Mouse (Mus musculus) heart, adult 2 months (tissue): Measurements from ENCODE around the gene Nos1ap.

Experiments used
- CTCF ChIP-seq: fragments of 200-600 bp; IDR thresholded peaks from 2 replicates; pipeline ENCODE4 v1.8.1; 2022; ENCODE audit warnings: antibody characterized with exemption, mild to moderate bottlenecking, moderate library complexity
- EP300 ChIP-seq: fragments of 200-500 bp; IDR thresholded peaks from 2 replicates; pipeline ENCODE4 v1.6.1; 2011; ENCODE audit warnings: low read depth, low read length, control low read depth; ENCODE audit not compliant: insufficient read depth
- POLR2A ChIP-seq: fragments of 200-500 bp; IDR thresholded peaks from 2 replicates; pipeline ENCODE4 v1.6.1; 2011; ENCODE audit warnings: mild to moderate bottlenecking, low read depth, low read length, control low read depth; ENCODE audit not compliant: insufficient read depth

DNA sequence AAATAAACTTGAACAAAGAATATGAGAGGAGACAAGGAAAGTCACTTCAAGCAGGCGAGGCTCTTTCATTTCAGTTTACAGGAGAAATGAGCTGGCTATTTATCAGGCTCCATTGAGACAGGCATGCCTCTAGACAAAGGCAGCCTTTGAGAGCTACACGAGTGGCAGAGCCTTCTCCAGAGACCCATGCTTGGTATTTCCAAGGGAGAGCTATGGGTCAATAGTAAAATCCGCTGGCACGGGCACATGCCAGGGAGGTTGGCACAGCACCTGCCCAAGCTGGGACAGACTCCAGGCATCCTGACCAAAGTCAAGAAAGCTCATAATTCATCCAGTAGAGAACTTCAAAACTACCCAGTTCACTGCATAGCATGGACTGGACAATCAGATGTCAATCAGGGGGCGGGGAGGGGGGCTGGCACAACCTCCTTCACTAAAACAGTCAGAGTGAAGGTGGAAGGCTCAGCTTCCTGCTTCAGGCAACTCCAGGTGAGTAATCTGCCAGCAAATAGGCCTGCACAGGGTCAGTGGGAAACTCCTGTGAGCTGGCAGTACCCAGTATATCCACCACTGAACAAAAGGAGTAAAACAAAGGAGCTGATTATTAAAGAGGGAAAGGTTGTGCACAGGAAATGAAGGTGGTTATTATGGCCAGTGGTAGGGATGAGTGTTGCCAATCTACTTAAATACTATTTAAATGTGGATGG, 129.6 kb downstream of the Nos1ap start:
- no peak for TF ChIP-seq CTCF
- TF ChIP-seq POLR2A: no peak
- TF ChIP-seq EP300: no peak
